Mouse (Mus musculus): ENCODE measurements around the gene Kars. TPM values are rescaled to one million over a fixed set of nuclear protein-coding genes. Genes with fewer than 3 reads are reported as not detected.

The Kars gene
- polyA plus RNA-seq, 1 experiment from 2014 or later: 213 TPM

- WGBS: 68% methylated on average over 6 of the region's 6 CpGs
- H3K27me3 ChIP-seq (ENCODE audit: insufficient read depth, low read length): no peaks in the 10 kb centered on the region
- H3K4me2 ChIP-seq (replicated peaks; ENCODE audit: low read depth, low read length): no peak overlapping the region
- no peak overlapping the region for H3K9ac ChIP-seq (replicated peaks; ENCODE audit: low read length)
- no peaks in the 10 kb centered on the region for H3K4me1 ChIP-seq (ENCODE audit: insufficient read depth, low read length)
- H3K4me3 ChIP-seq (ENCODE audit: low read length): no peak overlapping the region
- no peaks in the 10 kb centered on the region for H3K36me3 ChIP-seq (ENCODE audit: insufficient read depth, low read length)
- no peak overlapping the region for H3K27ac ChIP-seq (ENCODE audit: low read length)
- no peak for ATAC-seq (ENCODE audit: low FRiP score, low TSS enrichment)
- H3K9me3 ChIP-seq (ENCODE audit: low read length): no peaks in the 10 kb centered on the region
Measured at GRCm38 (mm10) chr8:112030663-112031062, 19.5 kb upstream of the Kars start.

DNA sequence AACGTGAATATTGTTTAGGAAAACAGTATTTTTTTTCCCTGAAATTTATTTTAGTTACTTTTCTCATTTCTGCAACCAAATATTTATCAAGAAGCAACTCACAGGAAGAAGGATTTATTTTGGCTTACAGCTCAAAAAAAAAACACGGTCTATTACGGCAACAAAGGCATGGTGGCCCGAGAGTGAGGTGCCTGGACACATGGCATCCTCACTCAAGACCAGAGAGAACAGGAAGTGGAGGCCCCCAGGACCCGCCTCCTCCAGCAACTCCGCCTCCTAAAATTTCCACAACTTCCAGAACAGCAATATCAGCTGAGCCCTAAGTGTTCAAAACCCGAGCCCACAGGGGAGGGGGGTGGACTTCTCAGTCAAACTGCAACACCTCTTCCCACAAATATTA is 18.3 kb upstream of the Kars start:
- Histone ChIP-seq H3K4me3 (ENCODE audit: low read length) (no peak overlapping the region), H3K27me3 (ENCODE audit: insufficient read depth, low read length) (no peaks in the 10 kb centered on the region), H3K4me2 (replicated peaks; ENCODE audit: low read depth, low read length) (no peak overlapping the region), H3K36me3 (ENCODE audit: insufficient read depth, low read length) (no peaks in the 10 kb centered on the region), H3K4me1 (ENCODE audit: insufficient read depth, low read length) (no peaks in the 10 kb centered on the region), H3K9ac (replicated peaks; ENCODE audit: low read length) (no peak overlapping the region), H3K27ac (ENCODE audit: low read length) (no peak overlapping the region), H3K9me3 (ENCODE audit: low read length) (no peaks in the 10 kb centered on the region)
- no peak for ATAC-seq (ENCODE audit: low FRiP score, low TSS enrichment)
- 82% methylated on average over 7 of the region's 7 CpGs for WGBS

- 96% methylated on average over 11 of the region's 11 CpGs for WGBS
- no peak within 1 kb of the TSS for H3K9ac ChIP-seq (replicated peaks; ENCODE audit: low read length)
- peaks cover 16% of the 10 kb centered on the region for H3K4me1 ChIP-seq (ENCODE audit: insufficient read depth, low read length)
- H3K27me3 ChIP-seq (ENCODE audit: insufficient read depth, low read length): no peaks in the 10 kb centered on the region
- H3K4me3 ChIP-seq (ENCODE audit: low read length): no peak within 1 kb of the TSS
- H3K27ac ChIP-seq (ENCODE audit: low read length): no peak within 1 kb of the TSS
- ATAC-seq (ENCODE audit: low FRiP score, low TSS enrichment): no peak
- no peak within 1 kb of the TSS for H3K4me2 ChIP-seq (replicated peaks; ENCODE audit: low read depth, low read length)
- H3K36me3 ChIP-seq (ENCODE audit: insufficient read depth, low read length): peaks cover 26% of the 10 kb centered on the region
- H3K9me3 ChIP-seq (ENCODE audit: low read length): no peaks in the 10 kb centered on the region
Measured at GRCm38 (mm10) chr8:112014936-112015335, 3.8 kb upstream of the Kars start, which contains the start of gene Gm6793. TSS of gene Gm6793 (minus strand) at chr8:112015036.

GRCm38 (mm10) chr8:112011816-112012242 is 706 bp upstream of the Kars start:
- ATAC-seq (ENCODE audit: low FRiP score, low TSS enrichment): no peak; the same call in none of the 2 replicates
- H3K4me3 ChIP-seq (ENCODE audit: low read length): peak overlapping the region; percentile 99
- peak overlapping the region; percentile 84 for H3K27ac ChIP-seq (ENCODE audit: low read length)
- H3K9me3 ChIP-seq (ENCODE audit: low read length): no peaks in the 10 kb centered on the region
- H3K4me2 ChIP-seq (replicated peaks; ENCODE audit: low read depth, low read length): peak overlapping the region; percentile 66
- H3K27me3 ChIP-seq (ENCODE audit: insufficient read depth, low read length): no peaks in the 10 kb centered on the region
- under 1% methylated on average over 40 of the region's 40 CpGs for WGBS
- 0 out of 2 replicates have a peak, but pooled peaks cover 5% of the 10 kb centered on the region for H3K36me3 ChIP-seq (ENCODE audit: insufficient read depth, low read length)
- H3K4me1 ChIP-seq (ENCODE audit: insufficient read depth, low read length): peaks cover 16% of the 10 kb centered on the region
- H3K9ac ChIP-seq (replicated peaks; ENCODE audit: low read length): peak overlapping the region; percentile 92

GRCm38 (mm10) chr8:112009558-112009957 is 1.6 kb downstream of the Kars start:
- Histone ChIP-seq H3K9ac (replicated peaks; ENCODE audit: low read length) (no peak overlapping the region), H3K4me3 (ENCODE audit: low read length) (no peak overlapping the region), H3K9me3 (ENCODE audit: low read length) (no peaks in the 10 kb centered on the region), H3K4me1 (ENCODE audit: insufficient read depth, low read length) (peaks cover 16% of the 10 kb centered on the region), H3K27me3 (ENCODE audit: insufficient read depth, low read length) (no peaks in the 10 kb centered on the region), H3K27ac (ENCODE audit: low read length) (no peak overlapping the region), H3K36me3 (ENCODE audit: insufficient read depth, low read length) (peaks cover 11% of the 10 kb centered on the region), H3K4me2 (replicated peaks; ENCODE audit: low read depth, low read length) (no peak overlapping the region)
- WGBS: 87% methylated on average over 7 of the region's 7 CpGs
- ATAC-seq (ENCODE audit: low FRiP score, low TSS enrichment): no peak

- no peak overlapping the region for H3K4me2 ChIP-seq (replicated peaks; ENCODE audit: low read depth, low read length)
- no peaks in the 10 kb centered on the region for H3K27me3 ChIP-seq (ENCODE audit: insufficient read depth, low read length)
- no peak overlapping the region for H3K9ac ChIP-seq (replicated peaks; ENCODE audit: low read length)
- no peaks in the 10 kb centered on the region for H3K9me3 ChIP-seq (ENCODE audit: low read length)
- no peak overlapping the region for H3K27ac ChIP-seq (ENCODE audit: low read length)
- ATAC-seq (ENCODE audit: low FRiP score, low TSS enrichment): no peak
- 93% methylated on average over 2 of the region's 2 CpGs for WGBS
- peaks cover 27% of the 10 kb centered on the region for H3K36me3 ChIP-seq (ENCODE audit: insufficient read depth, low read length)
- H3K4me1 ChIP-seq (ENCODE audit: insufficient read depth, low read length): peaks cover 10% of the 10 kb centered on the region
- H3K4me3 ChIP-seq (ENCODE audit: low read length): no peak overlapping the region
Measured at GRCm38 (mm10) chr8:112007669-112008068, 3.5 kb downstream of the Kars start.

DNA sequence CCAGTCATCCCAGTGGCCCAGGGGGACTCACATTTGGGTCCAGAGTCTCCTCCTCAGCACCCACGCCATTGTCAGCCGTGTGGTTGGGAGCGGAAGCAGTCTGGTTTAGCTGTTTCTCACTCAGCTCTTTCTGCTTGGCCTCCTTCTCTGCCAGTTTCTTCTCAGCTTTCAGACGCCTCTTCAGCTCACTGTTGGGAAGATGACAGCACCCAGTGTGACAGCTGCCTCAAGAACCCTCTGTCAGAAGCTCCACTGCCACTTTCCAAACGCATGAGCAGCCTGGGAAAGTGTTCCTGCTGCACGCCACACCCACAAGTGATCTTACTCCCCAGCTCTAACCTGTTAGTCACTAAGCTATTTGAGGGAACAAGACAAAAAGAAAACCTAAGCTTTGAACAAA is 5.5 kb downstream of the Kars start:
- Histone ChIP-seq H3K9ac (replicated peaks; ENCODE audit: low read length) (no peak overlapping the region), H3K9me3 (ENCODE audit: low read length) (no peaks in the 10 kb centered on the region), H3K27me3 (ENCODE audit: insufficient read depth, low read length) (no peaks in the 10 kb centered on the region), H3K4me1 (ENCODE audit: insufficient read depth, low read length) (peaks cover 6% of the 10 kb centered on the region), H3K36me3 (ENCODE audit: insufficient read depth, low read length) (peaks cover 48% of the 10 kb centered on the region), H3K27ac (ENCODE audit: low read length) (no peak overlapping the region), H3K4me3 (ENCODE audit: low read length) (no peak overlapping the region), H3K4me2 (replicated peaks; ENCODE audit: low read depth, low read length) (no peak overlapping the region)
- 92% methylated on average over 6 of the region's 6 CpGs for WGBS
- ATAC-seq (ENCODE audit: low FRiP score, low TSS enrichment): no peak

- no peak for ATAC-seq (ENCODE audit: low FRiP score, low TSS enrichment)
- Histone ChIP-seq H3K9ac (replicated peaks; ENCODE audit: low read length) (no peak overlapping the region), H3K36me3 (ENCODE audit: insufficient read depth, low read length) (peaks cover 56% of the 10 kb centered on the region), H3K4me3 (ENCODE audit: low read length) (no peak overlapping the region), H3K27me3 (ENCODE audit: insufficient read depth, low read length) (no peaks in the 10 kb centered on the region), H3K4me1 (ENCODE audit: insufficient read depth, low read length) (no peaks in the 10 kb centered on the region), H3K4me2 (replicated peaks; ENCODE audit: low read depth, low read length) (no peak overlapping the region), H3K9me3 (ENCODE audit: low read length) (no peaks in the 10 kb centered on the region), H3K27ac (ENCODE audit: low read length) (no peak overlapping the region)
Measured at GRCm38 (mm10) chr8:112004754-112005153, 6.4 kb downstream of the Kars start.

- Histone ChIP-seq H3K4me1 (ENCODE audit: insufficient read depth, low read length) (peaks cover 8% of the 10 kb centered on the region), H3K27ac (ENCODE audit: low read length) (no peak overlapping the region), H3K27me3 (ENCODE audit: insufficient read depth, low read length) (no peaks in the 10 kb centered on the region), H3K9ac (replicated peaks; ENCODE audit: low read length) (no peak overlapping the region), H3K36me3 (ENCODE audit: insufficient read depth, low read length) (peaks cover 55% of the 10 kb centered on the region), H3K4me3 (ENCODE audit: low read length) (no peak overlapping the region), H3K9me3 (ENCODE audit: low read length) (no peaks in the 10 kb centered on the region), H3K4me2 (replicated peaks; ENCODE audit: low read depth, low read length) (peak overlapping the region; percentile 79)
- 79% methylated on average over 3 of the region's 3 CpGs for WGBS
- no peak for ATAC-seq (ENCODE audit: low FRiP score, low TSS enrichment)
Measured at GRCm38 (mm10) chr8:111992703-111993039, 18.5 kb downstream of the Kars start.

DNA sequence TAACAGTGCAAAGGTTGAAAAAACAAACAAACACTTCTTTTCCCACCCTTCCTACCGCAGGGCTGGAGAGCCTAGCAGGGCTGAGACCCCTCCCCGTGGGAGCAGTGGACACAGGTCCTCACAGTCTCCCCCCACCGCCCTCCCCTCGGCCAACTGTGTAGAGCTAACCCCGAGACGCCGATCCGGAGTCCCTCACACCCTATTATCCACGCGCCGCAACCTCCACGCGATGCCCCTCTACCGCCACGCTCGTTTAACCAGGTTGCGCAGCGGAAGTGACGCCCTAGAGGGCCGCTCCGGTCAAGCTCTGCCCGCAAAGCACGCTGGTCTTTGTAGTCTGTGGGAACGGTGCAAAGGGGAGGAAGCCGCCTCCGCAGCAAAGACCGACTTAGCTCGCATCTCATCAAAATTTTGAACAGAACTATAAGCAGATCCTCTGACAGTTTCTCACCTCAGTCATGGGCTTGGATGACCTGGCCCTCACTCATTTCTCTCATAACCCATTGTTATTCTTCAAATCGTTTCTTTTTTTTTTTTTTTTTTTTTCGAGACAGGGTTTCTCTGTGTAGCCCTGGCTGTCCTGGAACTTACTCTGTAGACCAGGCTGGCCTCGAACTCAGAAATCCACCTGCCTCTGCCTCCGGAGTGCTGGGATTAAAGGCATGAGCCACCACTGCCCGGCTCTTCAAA is 19.0 kb downstream of the Kars start, which contains the start of gene Adat1:
Gene Adat1, minus strand, starts transcription at position 290 of the 690 bp plus-strand sequence.
- Histone ChIP-seq H3K27me3 (ENCODE audit: insufficient read depth, low read length) (no peaks in the 10 kb centered on the region), H3K4me2 (replicated peaks; ENCODE audit: low read depth, low read length) (peak within 1 kb of the TSS; percentile 79), H3K36me3 (ENCODE audit: insufficient read depth, low read length) (peaks cover 50% of the 10 kb centered on the region), H3K4me1 (ENCODE audit: insufficient read depth, low read length) (peaks cover 8% of the 10 kb centered on the region), H3K27ac (ENCODE audit: low read length) (0 out of 2 replicates have a peak within 1 kb of the TSS, but pooled peaks have one; percentile 28), H3K9ac (replicated peaks; ENCODE audit: low read length) (peak within 1 kb of the TSS; percentile 87), H3K9me3 (ENCODE audit: low read length) (no peaks in the 10 kb centered on the region), H3K4me3 (ENCODE audit: low read length) (peak within 1 kb of the TSS; percentile 88)
- peak; percentile 95 for ATAC-seq (ENCODE audit: low FRiP score, low TSS enrichment)
- 5% methylated on average over 32 of the region's 33 CpGs for WGBS
